Mouse (Mus musculus) limb, embryonic 15.5 days (tissue): ENCODE measurements around the gene Gm26661. TPM values are rescaled to one million over a fixed set of nuclear protein-coding genes. Genes with fewer than 3 reads are reported as not detected.
A peak's percentile ranks its signal among the peaks of the same experiment; 100 is the strongest.

ENCODE experiments used
- ATAC-seq: fragments of 200-750 bp; cut with Nextera tagmentation; 2 replicates; pipeline ENCODE4 v1.8.0; 2017; ENCODE audit warnings: low read depth, moderate TSS enrichment; ENCODE audit not compliant: insufficient number of reproducible peaks, low FRiP score, low TSS enrichment
- H3K27ac ChIP-seq: fragments of 300-500 bp; sonication (generic); 2 replicates; pipeline ENCODE4 v1.5.1; 2015; ENCODE audit warnings: moderate library complexity, mild to moderate bottlenecking, inconsistent platforms
- H3K27me3 ChIP-seq: fragments of 300-500 bp; sonication (generic); 2 replicates; pipeline ENCODE4 v1.6.1; 2015; ENCODE audit warnings: inconsistent platforms
- H3K36me3 ChIP-seq: fragments of 300-500 bp; sonication (generic); 2 replicates; pipeline ENCODE4 v1.6.1; 2015; ENCODE audit warnings: inconsistent platforms
- H3K4me1 ChIP-seq: fragments of 300-500 bp; sonication (generic); 2 replicates; pipeline ENCODE4 v1.6.1; 2015; ENCODE audit warnings: inconsistent platforms
- H3K4me2 ChIP-seq: fragments of 300-500 bp; sonication (generic); 2 replicates; pipeline ENCODE4 v1.6.1; 2015; ENCODE audit warnings: mild to moderate bottlenecking, inconsistent platforms
- H3K4me3 ChIP-seq: fragments of 300-500 bp; sonication (generic); 2 replicates; pipeline ENCODE4 v1.5.1; 2015; ENCODE audit warnings: mild to moderate bottlenecking, inconsistent platforms
- H3K9ac ChIP-seq: fragments of 300-500 bp; sonication (generic); 2 replicates; pipeline ENCODE4 v1.6.1; 2015; ENCODE audit warnings: inconsistent platforms
- H3K9me3 ChIP-seq: fragments of 300-500 bp; sonication (generic); 2 replicates; pipeline ENCODE4 v1.6.1; 2016; ENCODE audit warnings: inconsistent platforms
- WGBS: fragments of 180-500 bp; shearing (Covaris S2); methylation state at CpG from one replicate; pipeline ENCODE4 v1.1.7; 2015; 5-methylcytosine and 5-hydroxymethylcytosine counted together
- polyA plus RNA-seq: library from polyadenylated mRNA; unstranded; fragments of >200 nt; fragmentation: Nextera tagmentation; extraction: Ambion mirVana; gene quantifications from 2 replicates; pipeline ENCODE4 v1.2.1, GENCODE M21; 2015

The Gm26661 gene
- not detected in 2 replicates for polyA plus RNA-seq

DNA sequence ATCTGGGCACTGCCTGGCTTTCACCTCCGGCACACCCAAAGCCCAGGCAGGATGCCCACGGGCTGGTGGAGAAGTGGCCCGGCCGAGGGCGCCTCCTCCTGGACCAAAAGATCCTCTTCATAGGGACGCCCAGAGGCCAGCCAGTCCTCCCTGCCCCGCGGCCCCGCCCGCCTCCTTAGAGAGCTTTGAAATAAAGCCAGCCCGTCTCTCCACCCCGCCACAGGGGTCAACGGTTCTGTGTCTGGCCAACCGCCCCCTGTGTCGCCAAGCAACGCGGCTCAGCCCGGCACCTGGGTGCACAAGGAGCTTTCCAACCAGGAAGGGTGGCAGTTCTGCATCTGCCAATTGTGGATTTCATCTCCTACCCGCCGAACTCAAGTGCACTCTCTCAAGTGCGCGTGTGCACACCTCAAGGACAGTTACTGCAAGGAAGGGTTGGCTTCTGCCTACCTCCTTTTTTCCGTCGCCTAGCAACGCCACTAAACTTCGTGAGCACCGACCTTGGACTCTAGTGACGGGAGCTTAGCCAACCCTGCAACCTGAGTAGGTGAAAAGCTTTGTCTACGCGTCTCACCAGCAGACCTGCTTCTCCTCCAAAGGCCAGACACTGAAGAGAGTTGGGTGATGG is at the start of gene Gm26661:
Gene Gm26661 (plus strand): TSS at position 56 of the 628 bp plus-strand sequence.
- H3K4me3 ChIP-seq: peak within 1 kb of the TSS; percentile 28
- no peak within 1 kb of the TSS for H3K27ac ChIP-seq
- ATAC-seq: peak; percentile 76; the same call in 1 of the 2 replicates
- peaks cover 11% of the 10 kb centered on the region for H3K4me1 ChIP-seq
- no peak within 1 kb of the TSS for H3K9ac ChIP-seq
- peak within 1 kb of the TSS; percentile 54 for H3K4me2 ChIP-seq
- no peaks in the 10 kb centered on the region for H3K9me3 ChIP-seq
- no peaks in the 10 kb centered on the region for H3K36me3 ChIP-seq
- 1% methylated on average over 30 of the region's 30 CpGs for WGBS
- peaks cover 3% of the 10 kb centered on the region; the same call in 1 of the 2 replicates for H3K27me3 ChIP-seq

DNA sequence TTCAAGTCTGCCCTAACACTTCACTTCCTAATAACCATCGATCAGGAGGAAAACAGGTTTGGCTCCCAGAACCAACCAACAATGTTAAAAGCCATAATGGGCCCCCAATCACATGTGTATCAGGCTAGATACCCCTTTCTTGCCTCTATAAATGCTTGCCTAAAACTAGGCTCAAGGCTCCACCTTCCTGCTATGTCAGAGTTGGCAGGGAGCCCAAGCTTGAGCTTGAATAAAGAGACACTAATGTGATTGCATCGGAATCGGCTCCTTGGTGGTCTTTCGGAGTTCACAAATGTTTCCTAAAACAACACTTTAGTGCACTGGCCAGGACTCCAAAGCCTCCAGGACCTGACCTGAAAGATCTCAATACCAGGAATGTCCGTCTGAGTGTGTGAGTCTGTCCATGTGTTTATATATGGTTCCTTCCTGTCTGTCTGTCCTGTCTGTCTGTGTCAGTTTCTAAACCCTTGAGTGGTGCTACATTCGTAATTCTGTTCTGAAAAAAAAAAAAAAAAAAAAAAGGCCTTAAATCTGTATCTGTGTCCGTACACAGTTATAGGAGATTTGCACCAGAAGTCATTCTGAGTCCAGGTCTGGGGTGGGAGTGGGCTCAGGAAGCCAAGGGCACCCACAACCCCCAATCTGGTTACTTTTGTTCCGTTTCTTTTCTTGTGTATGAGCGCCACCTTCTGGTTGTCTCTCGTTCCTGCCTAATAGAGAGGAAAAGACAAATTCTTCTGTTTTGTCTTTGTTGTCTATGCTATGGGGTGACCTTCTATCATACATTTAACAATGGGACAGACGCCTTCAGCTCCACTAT is 42.2 kb upstream of the Gm26661 start:
- H3K9me3 ChIP-seq: no peaks in the 10 kb centered on the region
- peak; percentile 44; the same call in 1 of the 2 replicates for ATAC-seq
- WGBS: 31% methylated on average over 11 of the region's 11 CpGs
- H3K27me3 ChIP-seq: no peaks in the 10 kb centered on the region
- peak overlapping the region; percentile 31; the same call in 1 of the 2 replicates for H3K4me2 ChIP-seq
- H3K4me1 ChIP-seq: no peaks in the 10 kb centered on the region
- H3K4me3 ChIP-seq: no peak overlapping the region
- H3K9ac ChIP-seq: no peak overlapping the region
- no peaks in the 10 kb centered on the region for H3K36me3 ChIP-seq
- H3K27ac ChIP-seq: no peak overlapping the region

DNA sequence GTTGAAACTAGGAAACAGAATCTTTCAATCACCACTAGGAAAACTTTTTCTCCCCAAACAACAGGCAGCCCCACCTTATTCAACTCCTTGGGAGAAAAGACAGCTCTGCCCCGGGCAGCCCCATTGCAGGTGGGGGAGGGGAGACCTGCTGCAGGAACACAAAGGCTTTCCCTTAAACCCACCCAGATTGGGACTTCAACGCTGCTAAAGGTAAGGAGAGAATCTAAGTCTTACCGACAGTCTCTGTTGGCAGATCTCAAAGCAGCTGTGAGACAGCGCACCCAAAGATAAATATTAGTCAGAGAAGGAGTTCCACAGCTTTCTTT is 41.7 kb upstream of the Gm26661 start:
- no peaks in the 10 kb centered on the region for H3K4me1 ChIP-seq
- no peak overlapping the region for H3K27ac ChIP-seq
- no peaks in the 10 kb centered on the region for H3K36me3 ChIP-seq
- no peak overlapping the region for H3K9ac ChIP-seq
- WGBS: 13% methylated on average over 4 of the region's 4 CpGs
- H3K27me3 ChIP-seq: no peaks in the 10 kb centered on the region
- no peaks in the 10 kb centered on the region for H3K9me3 ChIP-seq
- H3K4me2 ChIP-seq: peak overlapping the region; percentile 31; the same call in 1 of the 2 replicates
- H3K4me3 ChIP-seq: no peak overlapping the region
- ATAC-seq: peak; percentile 35; the same call in 1 of the 2 replicates

GRCm38 (mm10) chr14:7765569-7766314 is 25.6 kb upstream of the Gm26661 start:
- Histone ChIP-seq H3K27me3 (no peaks in the 10 kb centered on the region), H3K9ac (no peak overlapping the region), H3K4me2 (no peak overlapping the region), H3K4me1 (no peaks in the 10 kb centered on the region), H3K4me3 (no peak overlapping the region), H3K9me3 (no peaks in the 10 kb centered on the region), H3K27ac (no peak overlapping the region), H3K36me3 (no peaks in the 10 kb centered on the region)
- WGBS: 10% methylated on average over 9 of the region's 9 CpGs
- peak; percentile 76; the same call in 1 of the 2 replicates for ATAC-seq

DNA sequence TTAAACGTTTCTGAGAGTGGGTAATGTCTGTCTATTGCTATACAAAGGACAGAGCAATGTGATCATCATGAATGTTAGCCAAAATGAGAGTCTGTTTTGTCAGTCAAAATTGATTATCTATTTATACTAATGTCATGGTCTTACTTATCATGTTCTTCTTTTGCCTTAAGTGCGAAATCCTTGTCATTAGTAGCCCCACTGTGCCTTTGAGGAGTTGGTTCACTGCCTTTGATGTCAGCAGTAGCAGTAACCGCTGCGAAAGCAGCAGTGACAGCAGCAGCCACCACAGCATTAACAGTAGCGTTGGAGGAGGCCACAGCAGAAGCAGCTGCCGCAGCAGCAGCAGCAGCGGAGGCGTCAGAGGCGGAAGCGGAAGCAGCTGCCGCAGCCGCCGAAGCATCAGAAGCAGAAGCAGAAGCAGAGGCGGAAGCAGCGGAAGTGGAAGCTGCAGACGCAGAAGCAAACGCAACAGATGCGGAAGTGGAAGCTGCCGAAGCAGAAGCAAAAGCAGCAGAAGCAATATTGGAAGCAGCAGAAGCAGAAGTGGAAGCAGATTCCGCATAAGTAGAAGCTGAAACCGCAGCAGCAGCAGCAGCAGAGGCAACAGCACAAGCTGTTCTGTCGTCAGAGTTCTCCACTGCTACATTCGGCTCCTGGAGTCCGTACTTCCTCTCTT is 17.5 kb upstream of the Gm26661 start:
- H3K27me3 ChIP-seq: no peaks in the 10 kb centered on the region
- peak overlapping the region; percentile 45 for H3K4me2 ChIP-seq
- no peaks in the 10 kb centered on the region for H3K36me3 ChIP-seq
- H3K9ac ChIP-seq: peak overlapping the region; percentile 33; the same call in 1 of the 2 replicates
- no peak for ATAC-seq
- H3K27ac ChIP-seq: peak overlapping the region; percentile 28; the same call in 1 of the 2 replicates
- H3K4me3 ChIP-seq: peak overlapping the region; percentile 50
- H3K9me3 ChIP-seq: no peaks in the 10 kb centered on the region
- no peaks in the 10 kb centered on the region for H3K4me1 ChIP-seq
- WGBS: 23% methylated on average over 24 of the region's 24 CpGs

GRCm38 (mm10) chr14:7786073-7786472 is 5.3 kb upstream of the Gm26661 start:
- Histone ChIP-seq H3K4me1 (0 out of 2 replicates have a peak, but pooled peaks cover 2% of the 10 kb centered on the region), H3K9me3 (no peaks in the 10 kb centered on the region), H3K4me2 (no peak overlapping the region), H3K9ac (no peak overlapping the region), H3K36me3 (no peaks in the 10 kb centered on the region), H3K27me3 (no peaks in the 10 kb centered on the region), H3K4me3 (no peak overlapping the region), H3K27ac (no peak overlapping the region; the same call in 1 of the 2 replicates)
- WGBS: 28% methylated on average over 13 of the region's 13 CpGs
- ATAC-seq: no peak

DNA sequence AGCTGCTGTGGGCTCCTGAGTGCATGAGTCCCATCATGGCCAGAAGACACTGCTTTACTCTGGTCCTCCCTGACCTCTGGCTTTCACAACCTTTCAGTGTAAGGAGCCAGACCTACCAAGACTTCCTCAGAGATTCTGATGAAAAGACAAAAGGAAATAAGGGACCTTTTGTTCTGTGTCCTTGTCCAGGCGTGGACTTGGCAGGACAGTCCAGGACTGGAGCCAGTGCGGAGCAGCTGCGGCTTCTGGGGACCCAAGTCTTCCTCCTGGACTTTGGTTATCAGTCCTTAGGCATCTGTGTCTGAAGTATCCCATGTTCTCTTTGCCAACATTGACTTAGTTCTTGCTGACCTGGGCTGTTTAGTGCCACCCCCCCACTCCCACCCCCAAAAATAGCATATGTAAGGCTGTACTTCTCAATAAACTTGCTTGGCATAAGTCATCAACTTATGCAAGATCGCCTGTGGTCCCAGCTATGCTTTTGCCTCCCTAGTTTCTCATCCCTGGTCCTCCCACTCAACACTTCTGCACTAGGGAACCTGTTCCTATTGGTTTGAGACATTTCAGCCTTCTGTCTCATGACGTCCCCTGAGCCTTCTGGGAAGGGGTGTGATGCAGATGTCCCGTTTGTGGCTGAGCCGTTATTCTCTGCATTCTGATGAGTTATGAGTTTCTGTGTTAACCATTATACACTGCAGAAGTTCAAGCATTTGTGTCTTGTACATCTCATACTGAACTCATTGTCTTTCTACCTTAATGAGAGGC is 1.9 kb upstream of the Gm26661 start:
- H3K36me3 ChIP-seq: no peaks in the 10 kb centered on the region
- 80% methylated on average over 7 of the region's 7 CpGs for WGBS
- no peak for ATAC-seq
- H3K9me3 ChIP-seq: no peaks in the 10 kb centered on the region
- peaks cover 3% of the 10 kb centered on the region; the same call in 1 of the 2 replicates for H3K27me3 ChIP-seq
- no peak overlapping the region for H3K9ac ChIP-seq
- no peak overlapping the region for H3K4me2 ChIP-seq
- no peak overlapping the region for H3K4me3 ChIP-seq
- H3K27ac ChIP-seq: no peak overlapping the region
- peaks cover 11% of the 10 kb centered on the region for H3K4me1 ChIP-seq

GRCm38 (mm10) chr14:7791061-7791531 is 291 bp upstream of the Gm26661 start:
- Histone ChIP-seq H3K4me2 (peak overlapping the region; percentile 54), H3K9me3 (no peaks in the 10 kb centered on the region), H3K36me3 (no peaks in the 10 kb centered on the region), H3K4me1 (peaks cover 11% of the 10 kb centered on the region), H3K27me3 (peaks cover 3% of the 10 kb centered on the region; the same call in 1 of the 2 replicates), H3K27ac (no peak overlapping the region), H3K9ac (no peak overlapping the region), H3K4me3 (peak overlapping the region; percentile 28)
- no peak for ATAC-seq
- whole genome bisulfite sequencing: 12% methylated on average over 19 of the region's 19 CpGs

GRCm38 (mm10) chr14:7795961-7796360 is 4.6 kb downstream of the Gm26661 start:
- whole genome bisulfite sequencing: 82% methylated on average over 4 of the region's 4 CpGs
- H3K4me3 ChIP-seq: no peak overlapping the region
- ATAC-seq: no peak
- H3K9ac ChIP-seq: no peak overlapping the region
- peaks cover 3% of the 10 kb centered on the region; the same call in 1 of the 2 replicates for H3K27me3 ChIP-seq
- no peak overlapping the region for H3K27ac ChIP-seq
- no peaks in the 10 kb centered on the region for H3K9me3 ChIP-seq
- no peak overlapping the region for H3K4me2 ChIP-seq
- peaks cover 11% of the 10 kb centered on the region for H3K4me1 ChIP-seq
- H3K36me3 ChIP-seq: no peaks in the 10 kb centered on the region

DNA sequence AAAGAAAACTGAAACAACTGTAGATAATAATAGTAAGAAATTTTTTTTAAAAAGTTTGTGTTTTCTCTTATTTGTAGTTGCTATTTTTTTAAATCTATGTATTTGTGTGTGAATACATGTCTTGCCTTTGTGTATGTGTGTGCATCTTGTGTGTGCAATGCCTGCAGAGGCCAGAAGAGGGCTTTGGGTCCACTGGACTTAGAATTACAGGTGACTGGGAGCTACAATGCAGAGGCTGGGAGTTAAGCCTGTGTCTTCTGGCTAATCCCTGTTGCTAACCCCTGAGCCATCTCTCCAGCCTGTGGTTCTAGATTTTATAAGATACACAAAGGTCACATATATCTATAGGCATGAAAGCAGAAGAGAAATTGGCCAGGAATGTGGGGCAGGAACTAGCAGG is 9.2 kb downstream of the Gm26661 start:
- no peaks in the 10 kb centered on the region for H3K4me1 ChIP-seq
- no peak overlapping the region for H3K4me2 ChIP-seq
- no peaks in the 10 kb centered on the region for H3K36me3 ChIP-seq
- H3K27me3 ChIP-seq: no peaks in the 10 kb centered on the region
- H3K27ac ChIP-seq: no peak overlapping the region
- ATAC-seq: no peak
- no peaks in the 10 kb centered on the region for H3K9me3 ChIP-seq
- H3K4me3 ChIP-seq: no peak overlapping the region
- no peak overlapping the region for H3K9ac ChIP-seq

DNA sequence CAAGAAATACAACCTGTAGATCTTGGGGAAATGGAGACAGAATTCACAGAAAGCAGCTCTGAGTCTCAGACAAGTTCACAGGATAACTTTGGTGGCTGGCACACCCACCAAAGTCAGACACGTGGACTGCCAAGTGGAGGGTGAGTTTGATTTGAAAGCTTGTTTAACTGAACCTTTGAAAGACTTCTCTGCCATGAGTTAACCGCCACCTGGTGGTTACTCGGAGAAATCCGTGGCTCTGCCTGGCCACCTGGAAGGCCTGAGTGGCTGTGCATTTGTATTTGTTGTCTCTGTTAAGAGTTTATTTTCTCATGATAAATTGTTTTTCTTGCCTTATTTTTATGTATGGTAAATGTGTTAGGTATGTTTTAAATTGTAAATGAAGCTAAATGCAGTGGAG is 10.4 kb downstream of the Gm26661 start:
- ATAC-seq: no peak
- WGBS: 6% methylated on average over 4 of the region's 4 CpGs
- H3K9ac ChIP-seq: no peak overlapping the region
- no peaks in the 10 kb centered on the region for H3K36me3 ChIP-seq
- H3K4me1 ChIP-seq: no peaks in the 10 kb centered on the region
- H3K4me3 ChIP-seq: no peak overlapping the region
- no peak overlapping the region for H3K4me2 ChIP-seq
- no peak overlapping the region for H3K27ac ChIP-seq
- no peaks in the 10 kb centered on the region for H3K9me3 ChIP-seq
- H3K27me3 ChIP-seq: no peaks in the 10 kb centered on the region
